Mouse (Mus musculus) G1E (cell line): ENCODE measurements around the gene Vax2.

Source experiments
- CTCF ChIP-seq: IDR thresholded peaks from 2 replicates; pipeline ENCODE4 v1.5.1; 2012; ENCODE audit warnings: low read depth, low read length, inconsistent platforms, mixed read lengths
- GATA1 ChIP-seq: IDR thresholded peaks from 2 replicates; pipeline ENCODE4 v1.6.1; 2012; ENCODE audit warnings: borderline replicate concordance, low read length, inconsistent platforms, mixed read lengths

DNA sequence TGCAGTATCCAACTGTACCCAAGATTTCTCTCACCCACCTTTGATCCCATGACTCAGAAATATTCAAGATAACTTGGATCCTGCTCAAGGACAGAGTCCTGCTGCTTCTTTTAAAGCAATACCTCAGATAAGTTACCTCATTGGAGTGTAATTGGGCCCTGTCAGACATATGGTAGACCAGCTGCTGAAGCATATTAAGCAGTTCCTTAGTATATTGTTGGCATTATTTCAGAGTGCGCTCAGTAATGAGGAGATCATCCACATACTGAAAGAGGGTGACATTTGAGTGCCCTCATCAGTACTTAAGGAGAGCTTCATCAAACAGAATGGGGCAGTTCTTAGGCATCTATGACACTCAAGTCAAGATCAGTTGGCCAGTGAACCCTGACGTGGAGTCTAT, 46.1 kb upstream of the Vax2 start:
- TF ChIP-seq CTCF: no peak
- no peak for TF ChIP-seq GATA1
